In the genomic region with DNA sequence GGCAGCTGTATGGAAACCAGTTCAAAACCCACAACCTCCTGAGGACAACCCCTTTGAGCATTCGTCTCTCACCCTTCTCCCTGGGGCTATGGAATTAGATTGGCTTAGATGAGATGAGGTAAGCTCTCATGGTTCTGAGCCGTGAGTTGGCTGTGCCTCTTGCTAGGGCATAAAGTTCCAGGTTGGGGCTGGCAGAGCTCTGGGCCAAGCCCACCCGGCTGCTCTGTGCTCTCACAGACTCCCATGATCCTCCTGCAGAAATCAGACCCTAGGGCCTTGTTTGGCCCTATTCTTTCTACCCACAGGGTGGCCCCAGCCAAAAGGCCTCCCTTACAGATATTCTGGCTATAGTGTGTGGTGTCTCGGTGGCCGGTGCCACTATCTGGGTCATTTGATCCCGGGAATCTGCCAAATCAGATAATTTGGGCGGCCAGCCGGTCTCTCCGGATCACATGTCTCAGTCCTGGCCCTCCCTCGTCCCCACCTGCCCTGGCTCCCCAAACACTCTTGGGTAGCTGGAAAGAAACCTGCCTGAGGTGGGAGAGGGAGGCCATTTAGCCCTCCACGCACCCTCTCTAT, we compare ENCODE assay signal across 22 mouse cellular contexts. TPM values are rescaled to one million over a fixed set of nuclear protein-coding genes. Genes with fewer than 3 reads are reported as not detected.
DNase-seq lines count a peak whose midpoint lies in the region; ATAC-seq lines count a peak whose summit lies in the region.
"Had no signal": no experiment of that assay in that cellular context is flagged by ENCODE, and none has a peak within 500 bp of the region (broad histone marks: within the 10 kb centered on the region; RNA-seq: fewer than 3 reads in every experiment).

No protein-coding gene starts in this region.

- 77% methylated on average over 11 of the region's 11 CpGs for WGBS in hindbrain, embryonic 10.5 days
- 83% methylated on average over 11 of the region's 11 CpGs for WGBS in hindbrain, embryonic 11.5 days
- WGBS in liver, embryonic 11.5 days: 68% methylated on average over 11 of the region's 11 CpGs

- no peak for DNase-seq in cerebellum, adult 11 months
- no peak for DNase-seq in hindbrain, embryonic 10.5 days (ENCODE audit: low spot score)
- no peak for DNase-seq in hindbrain, embryonic 11.5 days (ENCODE audit: low spot score)
- peak; percentile 61 to 67 for DNase-seq in cerebellum, postnatal 10 days
- no peak for DNase-seq in liver, embryonic 11.5 days (ENCODE audit: low spot score)
- no peak for DNase-seq in lung, postnatal 4 days
- DNase-seq: adrenal gland, adult 8-10 months; B cell, adult 2 months; gastrocnemius, adult 2 months; gastrocnemius, postnatal 25 days; heart, adult 18-20 months; kidney, adult 11 months; kidney, adult 9 months had no signal

- H3K9me3 ChIP-seq in hindbrain, embryonic 10.5 days: no peaks in the 10 kb centered on the region
- no peaks in the 10 kb centered on the region for H3K9me3 ChIP-seq in hindbrain, embryonic 11.5 days (ENCODE audit: control insufficient read depth, low read length)
- H3K9me3 ChIP-seq in liver, embryonic 11.5 days (ENCODE audit: control insufficient read depth, low read length): no peaks in the 10 kb centered on the region
- H3K9me3 ChIP-seq: embryonic facial prominence, embryonic 13.5 days; forebrain, embryonic 13.5 days; heart, embryonic 12.5 days; hindbrain, embryonic 12.5 days had no signal

- no peaks in the 10 kb centered on the region for H3K36me3 ChIP-seq in hindbrain, embryonic 10.5 days
- no peaks in the 10 kb centered on the region for H3K36me3 ChIP-seq in hindbrain, embryonic 11.5 days (ENCODE audit: control insufficient read depth, insufficient read depth, low read length)
- H3K36me3 ChIP-seq in liver, embryonic 11.5 days (ENCODE audit: control insufficient read depth, insufficient read depth, low read length): no peaks in the 10 kb centered on the region
- H3K36me3 ChIP-seq: embryonic facial prominence, embryonic 13.5 days; G1E; heart, embryonic 12.5 days; hindbrain, embryonic 12.5 days had no signal

- no peak overlapping the region for H3K4me2 ChIP-seq in hindbrain, embryonic 11.5 days (replicated peaks; ENCODE audit: low read depth, low read length)
- no peak overlapping the region for H3K4me2 ChIP-seq in liver, embryonic 11.5 days
- H3K4me2 ChIP-seq: embryonic facial prominence, embryonic 13.5 days; forebrain, embryonic 13.5 days; heart, embryonic 12.5 days; hindbrain, embryonic 12.5 days had no signal

- peaks cover 18% of the 10 kb centered on the region for H3K27me3 ChIP-seq in hindbrain, embryonic 10.5 days (ENCODE audit: insufficient read depth, poor library complexity, severe bottlenecking)
- peaks cover 4% of the 10 kb centered on the region; the same call in 1 of the 2 replicates for H3K27me3 ChIP-seq in hindbrain, embryonic 11.5 days (ENCODE audit: control insufficient read depth, insufficient read depth, low read length)
- H3K27me3 ChIP-seq in liver, embryonic 11.5 days (replicated peaks; ENCODE audit: control insufficient read depth, insufficient read depth, low read length): peaks cover 18% of the 10 kb centered on the region

- no peak overlapping the region for H3K4me3 ChIP-seq in hindbrain, embryonic 10.5 days
- no peak overlapping the region for H3K4me3 ChIP-seq in hindbrain, embryonic 11.5 days (ENCODE audit: low read depth, low read length)
- no peak overlapping the region for H3K4me3 ChIP-seq in liver, embryonic 11.5 days (ENCODE audit: low read depth, low read length)
- H3K4me3 ChIP-seq: embryonic facial prominence, embryonic 13.5 days; forebrain, embryonic 13.5 days; gastrocnemius, adult 2 months; heart, embryonic 12.5 days; hindbrain, embryonic 12.5 days had no signal

- H3K9ac ChIP-seq in hindbrain, embryonic 11.5 days (ENCODE audit: low read depth, low read length): no peak overlapping the region
- no peak overlapping the region for H3K9ac ChIP-seq in liver, embryonic 11.5 days (ENCODE audit: low read depth, low read length)
- H3K9ac ChIP-seq: embryonic facial prominence, embryonic 13.5 days; forebrain, embryonic 13.5 days; heart, embryonic 12.5 days; hindbrain, embryonic 12.5 days had no signal

- H3K4me1 ChIP-seq in hindbrain, embryonic 10.5 days (replicated peaks): peaks cover 28% of the 10 kb centered on the region
- no peaks in the 10 kb centered on the region; the same call in 1 of the 2 replicates for H3K4me1 ChIP-seq in hindbrain, embryonic 11.5 days (replicated peaks; ENCODE audit: control insufficient read depth, insufficient read depth, low read length)
- H3K4me1 ChIP-seq in liver, embryonic 11.5 days (replicated peaks; ENCODE audit: control insufficient read depth, insufficient read depth, low read length): no peaks in the 10 kb centered on the region

- ATAC-seq in cerebellum, adult (ENCODE audit: insufficient number of reproducible peaks, low FRiP score, low TSS enrichment): peak; percentile 53; the same call in 1 of the 2 replicates
- no peak for ATAC-seq in hindbrain, embryonic 11.5 days (ENCODE audit: low FRiP score)
- no peak for ATAC-seq in liver, embryonic 11.5 days (replicated peaks; ENCODE audit: low FRiP score)
- ATAC-seq: CD4-positive, CD25-positive, alpha-beta regulatory T cell, adult 4 months; forebrain, embryonic 13.5 days; hindbrain, embryonic 16.5 days; inflammation-experienced regulatory T-cells, adult 6 months had no signal

- 0 out of 2 replicates have a peak overlapping the region, but pooled peaks have one; percentile 45 for H3K27ac ChIP-seq in hindbrain, embryonic 10.5 days
- H3K27ac ChIP-seq in hindbrain, embryonic 11.5 days (ENCODE audit: low read depth, low read length): no peak overlapping the region
- H3K27ac ChIP-seq in liver, embryonic 11.5 days (ENCODE audit: low read depth, low read length): no peak overlapping the region
- H3K27ac ChIP-seq: embryonic facial prominence, embryonic 13.5 days; forebrain, embryonic 13.5 days; gastrocnemius, adult 2 months; hindbrain, embryonic 12.5 days had no signal

RNA-seq across cellular contexts. Expression of a gene that starts 4.5 kb away (rescaled TPM):
- 13.1 and 14.5 TPM in 2 replicates for polyA plus RNA-seq in hindbrain, embryonic 10.5 days (2016; fragmentation: Nextera tagmentation; extraction: Ambion mirVana)
- polyA plus RNA-seq in hindbrain, embryonic 11.5 days (2014; fragmentation: Nextera tagmentation; extraction: Ambion mirVana): 7.7 and 8.5 TPM in 2 replicates
- 0.29 and 0.45 TPM in 2 replicates for polyA plus RNA-seq in liver, embryonic 11.5 days (2014; fragmentation: Nextera tagmentation; extraction: Ambion mirVana)
- polyA plus RNA-seq: G1E had no signal

Comparison
In these comparisons a context has a peak if more than half of its experiments do, and no peak if none do; other contexts are left out.
1. DNase-seq: peak in cerebellum, postnatal 10 days (2 of 2); none in cerebellum, adult 11 months (single experiment), hindbrain, embryonic 10.5 days (single experiment), hindbrain, embryonic 11.5 days (single experiment), liver, embryonic 11.5 days (single experiment) and lung, postnatal 4 days (0 of 2).